ENCODE assay signal across 9 mouse cellular contexts in the genomic region with DNA sequence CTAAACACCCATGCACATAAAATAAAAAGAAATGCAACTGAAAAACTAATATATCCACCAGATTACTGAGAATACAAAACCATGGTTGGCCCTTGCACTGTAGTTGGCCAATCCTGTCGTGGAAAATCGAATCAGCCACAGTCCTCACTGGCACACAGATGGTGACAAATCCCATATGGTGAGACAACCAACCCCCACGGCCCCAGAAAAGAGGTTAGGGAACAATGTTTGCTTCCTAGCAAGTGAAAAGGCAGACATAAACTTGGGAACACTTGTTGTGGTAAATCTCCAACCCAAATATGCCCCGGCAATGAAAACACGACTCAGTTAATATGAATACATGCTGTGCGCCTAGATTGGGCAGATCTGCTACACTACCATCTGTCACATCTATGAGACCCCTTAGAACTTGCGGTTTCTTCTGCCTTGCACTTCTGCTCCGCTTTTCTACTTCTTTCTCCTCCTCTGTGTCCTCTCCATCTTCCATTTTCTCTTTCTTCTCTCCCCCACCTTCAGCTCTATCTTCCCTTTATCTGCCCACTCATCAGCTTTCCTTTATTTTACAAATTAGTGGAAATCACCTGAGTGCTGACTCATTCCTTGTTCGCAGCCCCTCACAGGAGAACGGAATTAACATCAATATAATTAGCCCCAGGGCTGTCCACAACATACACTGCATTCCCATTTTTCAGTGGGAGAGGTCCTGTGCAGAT. TPM values are rescaled to one million over a fixed set of nuclear protein-coding genes. Genes with fewer than 3 reads are reported as not detected.
DNase-seq lines count a peak whose midpoint lies in the region; ATAC-seq lines count a peak whose summit lies in the region.
"Had no signal": no experiment of that assay in that cellular context is flagged by ENCODE, and none has a peak within 500 bp of the region (broad histone marks: within the 10 kb centered on the region; RNA-seq: fewer than 3 reads in every experiment).

No protein-coding gene starts in this region.

- no peak overlapping the region for H3K4me3 ChIP-seq in heart, embryonic 10.5 days
- H3K4me3 ChIP-seq in neural tube, embryonic 12.5 days = no peak overlapping the region
- no peak overlapping the region for H3K4me3 ChIP-seq in intestine, embryonic 15.5 days (replicated peaks)

- no peak overlapping the region for H3K27ac ChIP-seq in heart, embryonic 10.5 days
- no peak overlapping the region for H3K27ac ChIP-seq in neural tube, embryonic 12.5 days
- H3K27ac ChIP-seq in intestine, embryonic 15.5 days = no peak overlapping the region

- peaks cover 4% of the 10 kb centered on the region; the same call in 1 of the 2 replicates for H3K27me3 ChIP-seq in heart, embryonic 10.5 days (ENCODE audit: insufficient read depth, poor library complexity, severe bottlenecking)
- no peaks in the 10 kb centered on the region for H3K27me3 ChIP-seq in neural tube, embryonic 12.5 days (replicated peaks)
- H3K27me3 ChIP-seq in intestine, embryonic 15.5 days (replicated peaks) = no peaks in the 10 kb centered on the region

- intact Hi-C loops in heart, postnatal 10 days (cut with DNase I) = no loop called here

- H3K4me1 ChIP-seq in heart, embryonic 10.5 days = peaks cover 4% of the 10 kb centered on the region; the same call in 1 of the 2 replicates
- peaks cover 17% of the 10 kb centered on the region for H3K4me1 ChIP-seq in neural tube, embryonic 12.5 days
- 0 out of 2 replicates have a peak, but pooled peaks cover 13% of the 10 kb centered on the region for H3K4me1 ChIP-seq in intestine, embryonic 15.5 days (replicated peaks)

- H3K9me3 ChIP-seq in heart, embryonic 10.5 days = no peaks in the 10 kb centered on the region
- no peaks in the 10 kb centered on the region for H3K9me3 ChIP-seq in neural tube, embryonic 12.5 days
- H3K9me3 ChIP-seq in intestine, embryonic 15.5 days = no peaks in the 10 kb centered on the region

- no peak for ATAC-seq in neural tube, embryonic 12.5 days (ENCODE audit: low FRiP score, low read depth)
- no peak for ATAC-seq in intestine, embryonic 15.5 days

- WGBS in heart, embryonic 10.5 days = 74% methylated on average over 10 of the region's 10 CpGs
- WGBS in neural tube, embryonic 12.5 days = 63% methylated on average over 10 of the region's 10 CpGs
- 65% methylated on average over 10 of the region's 10 CpGs for WGBS in intestine, embryonic 15.5 days

- H3K9ac ChIP-seq in neural tube, embryonic 12.5 days = no peak overlapping the region
- no peak overlapping the region for H3K9ac ChIP-seq in intestine, embryonic 15.5 days

- H3K36me3 ChIP-seq in heart, embryonic 10.5 days = no peaks in the 10 kb centered on the region
- H3K36me3 ChIP-seq in neural tube, embryonic 12.5 days = no peaks in the 10 kb centered on the region
- no peaks in the 10 kb centered on the region for H3K36me3 ChIP-seq in intestine, embryonic 15.5 days

- peak overlapping the region; percentile 42 for H3K4me2 ChIP-seq in neural tube, embryonic 12.5 days (replicated peaks)
- peak overlapping the region; percentile 41 for H3K4me2 ChIP-seq in intestine, embryonic 15.5 days (replicated peaks)

- DNase-seq in heart, embryonic 10.5 days (ENCODE audit: low spot score) = peak; percentile 64
- no peak for DNase-seq in heart, postnatal 10 days
- DNase-seq in neural tube, embryonic 10.5 days (ENCODE audit: extremely low spot score, low spot score) = no peak
- DNase-seq in adrenal gland, postnatal 36 days = no peak
- DNase-seq in embryo, embryonic 10 days (ENCODE audit: low spot score) = no peak
- no peak for DNase-seq in ovary, postnatal 36 days (ENCODE audit: low spot score)
- DNase-seq: right cerebral cortex, postnatal 25 days had no signal

RNA-seq across cellular contexts. Expression of gene Gm28729, which starts 5.1 kb away (rescaled TPM):
- not detected in 2 replicates for polyA plus RNA-seq in heart, embryonic 10.5 days (2016; fragmentation: Nextera tagmentation; extraction: Ambion mirVana)
- total RNA-seq in heart, postnatal 10 days (2021) = not detected
- not detected in 2 replicates for polyA plus RNA-seq in neural tube, embryonic 12.5 days (2016; fragmentation: Nextera tagmentation; extraction: Ambion mirVana)
- polyA plus RNA-seq in intestine, embryonic 15.5 days (2015; fragmentation: Nextera tagmentation; extraction: Ambion mirVana) = not detected in 2 replicates
- not detected for total RNA-seq in adrenal gland, postnatal 36 days (2021)

RNA-seq across cellular contexts. Expression of gene Rnf7, which starts 51.6 kb away (rescaled TPM):
- polyA plus RNA-seq in heart, embryonic 10.5 days (2016; fragmentation: Nextera tagmentation; extraction: Ambion mirVana) = 260 and 265 TPM in 2 replicates
- total RNA-seq in heart, postnatal 10 days (2021) = 10 to 100 TPM; 80.4 to 85.9 TPM
- 252 and 262 TPM in 2 replicates for polyA plus RNA-seq in neural tube, embryonic 12.5 days (2016; fragmentation: Nextera tagmentation; extraction: Ambion mirVana)
- polyA plus RNA-seq in intestine, embryonic 15.5 days (2015; fragmentation: Nextera tagmentation; extraction: Ambion mirVana) = 169 and 183 TPM in 2 replicates
- total RNA-seq in adrenal gland, postnatal 36 days (2021) = 10 to 100 TPM; 74.9 to 79.7 TPM
